Mouse (Mus musculus) mature B cell (primary cell): ENCODE measurements around the gene Daam1.

ENCODE experiments used
- in situ Hi-C: fragments of 300-500 bp; cut with MboI; formaldehyde crosslinking; loops from 2 replicates; pipeline ENCODE4 v1.14.3; 2019

The Daam1 gene

DNA sequence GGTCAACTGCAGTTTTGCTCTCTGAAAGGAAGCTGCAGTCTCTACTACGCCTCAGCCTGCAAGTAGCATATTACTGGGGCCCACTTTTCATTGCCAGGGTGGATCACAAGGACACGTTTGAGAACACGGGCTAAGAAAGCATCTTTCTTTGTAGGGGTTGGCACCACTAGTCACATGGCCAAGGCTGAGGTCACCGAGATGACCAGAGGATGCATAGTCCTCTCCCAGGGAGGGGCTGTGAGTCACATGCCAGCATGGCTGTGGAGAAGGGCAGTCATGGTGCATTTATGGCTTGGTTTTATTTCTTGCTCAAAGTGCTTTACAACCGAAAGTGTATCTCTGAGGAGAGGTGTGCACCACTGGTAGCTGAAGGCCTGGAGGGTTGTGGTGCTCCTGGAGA, 67.4 kb downstream of the Daam1 start:
- in situ Hi-C loops = no loop called here

DNA sequence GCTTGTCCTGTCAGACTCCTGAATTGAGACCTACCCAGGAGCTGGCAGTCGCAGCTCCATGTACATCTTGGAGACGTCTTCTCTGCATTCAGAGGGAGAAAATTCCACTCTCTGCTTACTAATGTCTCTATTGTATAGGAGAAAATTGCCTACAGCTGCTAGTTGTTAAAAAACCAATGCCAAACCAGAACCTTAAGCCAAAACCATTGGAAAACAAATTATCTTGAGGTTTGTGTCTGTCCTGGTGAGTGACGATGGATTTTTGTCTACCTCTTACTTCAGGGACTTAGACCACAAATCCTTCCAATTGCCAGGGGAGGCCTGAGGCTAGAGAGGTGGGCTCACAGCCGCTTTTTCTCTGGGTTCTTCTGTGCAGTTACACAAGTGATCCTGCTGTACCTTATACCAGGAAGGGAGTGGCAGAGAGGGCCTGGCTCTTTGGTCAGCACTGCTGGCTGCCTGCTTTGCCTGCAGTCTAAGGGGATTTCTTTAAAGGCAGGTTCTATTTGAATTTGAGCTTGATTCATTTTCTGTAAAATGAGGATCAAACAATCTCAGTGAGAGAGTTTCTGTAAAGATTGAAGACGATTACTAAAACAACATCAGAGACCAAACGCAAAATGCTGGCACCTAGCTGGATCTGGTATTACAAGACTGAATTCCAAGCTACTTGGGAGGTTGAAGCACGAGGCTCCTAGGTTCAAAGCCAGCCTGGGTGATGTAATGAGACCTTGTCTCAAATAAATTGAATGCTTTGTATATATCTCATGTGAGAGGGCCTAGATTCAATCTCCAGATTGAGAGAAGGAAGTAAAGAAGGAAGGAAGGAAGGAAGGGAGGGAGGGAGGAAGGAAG, 68.0 kb downstream of the Daam1 start:
- in situ Hi-C loops = no loop called here

DNA sequence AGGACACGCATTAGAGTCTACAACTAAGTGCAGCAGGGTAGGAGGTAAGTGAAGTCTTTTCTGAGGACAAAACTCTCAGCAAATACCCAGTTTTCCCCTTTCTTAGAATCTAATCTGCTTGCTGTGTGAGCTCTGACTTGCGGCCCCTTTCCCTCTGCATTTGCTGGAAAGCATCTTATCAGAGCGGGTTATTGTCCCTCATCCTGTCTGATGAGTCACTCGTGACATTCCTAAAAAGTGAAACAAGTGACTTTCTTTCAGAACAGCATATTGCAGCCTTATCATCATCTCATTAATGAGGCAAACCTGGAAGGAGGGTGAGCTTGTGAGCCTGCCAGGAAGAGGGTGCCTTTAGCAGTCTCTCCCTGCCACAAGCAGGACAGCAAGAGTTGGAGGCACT, 68.7 kb downstream of the Daam1 start:
- in situ Hi-C loops = no loop called here

DNA sequence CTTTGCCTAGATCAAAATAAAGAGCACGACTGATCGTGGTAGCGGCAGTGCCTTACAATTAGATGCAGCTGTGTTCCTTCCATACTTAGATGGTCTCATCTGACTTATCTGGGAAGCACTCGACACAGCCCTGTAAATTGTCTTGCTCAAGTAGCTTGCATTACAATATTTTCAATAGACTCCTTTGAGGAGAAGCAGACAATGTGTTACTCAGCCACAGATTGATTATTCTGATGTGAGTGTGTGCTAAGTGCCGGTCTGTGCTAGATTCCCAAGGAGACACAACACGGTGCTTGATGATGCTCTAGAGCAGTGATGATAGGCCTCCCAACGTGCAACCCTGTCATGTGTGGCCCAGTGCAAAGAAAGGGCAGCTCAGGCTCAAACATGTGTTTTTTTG, 70.3 kb downstream of the Daam1 start:
- in situ Hi-C loops = no loop called here

DNA sequence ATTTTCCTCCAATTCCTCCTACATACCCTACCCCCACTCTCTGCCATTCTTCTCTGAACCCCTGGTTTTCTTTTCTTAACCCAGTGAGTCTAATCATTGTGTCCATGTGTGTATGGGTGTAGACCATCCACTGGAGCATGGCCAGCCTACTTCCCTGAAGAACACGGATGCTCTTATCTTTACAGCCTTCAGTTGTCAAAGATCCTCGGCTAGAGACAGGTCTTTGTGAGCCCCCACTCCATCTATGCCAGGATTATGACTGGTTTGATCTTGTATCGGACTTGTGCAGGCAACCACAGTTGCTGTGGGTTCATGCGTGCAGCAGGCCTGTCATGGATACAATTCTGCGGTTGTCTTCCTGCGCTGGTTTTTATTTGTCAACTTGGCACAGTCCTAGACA, 71.0 kb downstream of the Daam1 start:
- in situ Hi-C loops = no loop called here

DNA sequence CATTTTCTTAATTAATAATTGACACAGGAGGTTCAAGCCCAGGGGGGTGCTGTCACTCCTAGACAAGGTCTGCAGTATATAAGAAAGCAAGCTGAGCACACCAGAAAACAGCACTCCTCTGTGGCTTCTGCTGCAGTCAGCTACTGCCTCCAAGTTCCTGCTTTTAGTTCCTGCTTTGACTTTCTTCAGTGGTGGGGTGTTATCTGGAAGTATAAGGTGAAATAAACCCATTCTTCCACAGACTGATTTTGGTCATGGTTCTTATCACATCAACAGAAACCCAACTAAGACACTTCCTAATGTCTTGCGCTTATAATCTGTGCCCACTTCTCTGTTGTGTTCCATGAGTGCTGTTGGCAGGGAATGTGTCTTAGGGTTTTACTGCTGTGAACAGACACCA, 71.4 kb downstream of the Daam1 start:
- in situ Hi-C loops = no loop called here

DNA sequence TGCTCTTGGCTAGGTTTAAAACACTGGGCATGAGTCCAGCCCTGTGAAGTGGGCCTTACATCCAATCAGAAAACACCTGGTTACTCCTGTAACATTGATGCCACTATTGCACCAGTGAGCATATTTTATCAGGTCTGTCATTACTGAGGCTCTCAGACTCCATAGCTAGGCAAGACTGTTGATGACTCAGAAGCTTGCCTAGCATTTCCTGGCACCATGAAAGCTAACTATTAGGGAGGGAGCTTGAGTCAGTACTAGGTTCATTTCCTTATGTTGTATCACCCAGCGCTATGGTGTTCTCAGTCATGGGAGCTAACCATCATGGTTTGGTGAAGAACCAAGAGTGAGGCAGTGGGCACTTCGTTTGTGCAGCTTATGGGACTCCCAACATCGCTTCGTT, 72.3 kb downstream of the Daam1 start:
- in situ Hi-C loops = no loop called here

DNA sequence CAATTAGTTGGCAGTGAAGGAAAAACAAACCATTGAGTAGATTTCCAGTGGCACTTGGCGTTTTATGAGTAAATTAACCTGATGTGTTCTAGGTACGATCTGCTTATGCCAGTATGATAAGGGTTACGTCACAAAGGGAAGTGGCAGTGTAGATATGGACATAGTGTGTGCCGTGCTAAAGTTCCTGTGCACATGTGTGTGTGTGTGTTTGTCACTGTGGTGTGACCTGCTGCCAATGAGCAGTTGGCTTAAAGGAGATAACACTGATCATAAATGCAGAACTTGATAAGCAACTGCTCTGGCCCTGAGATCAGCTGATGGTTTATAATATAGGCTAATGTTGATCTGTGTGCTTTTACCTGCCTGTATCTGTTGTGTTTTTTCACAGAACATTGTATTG, 73.4 kb downstream of the Daam1 start:
- in situ Hi-C loops = no loop called here

DNA sequence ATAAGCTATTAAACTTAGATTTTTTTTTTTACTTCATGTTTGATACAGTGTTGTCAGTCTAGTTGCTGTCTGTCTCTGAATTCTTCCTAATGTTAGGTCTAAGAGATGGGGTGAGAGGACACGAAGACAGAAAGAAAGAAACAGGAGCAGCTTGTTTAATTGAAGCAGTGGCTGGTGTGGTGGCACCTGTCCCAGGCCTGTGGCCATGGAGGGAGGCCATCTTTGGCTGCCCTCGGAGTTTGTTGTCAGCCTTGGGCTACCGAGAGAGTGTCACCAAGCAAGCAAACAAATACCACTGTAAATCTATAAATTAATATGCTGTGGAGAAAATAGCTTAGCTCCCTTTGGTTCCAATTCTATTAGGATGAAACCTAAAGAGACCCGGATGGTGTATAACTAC, 74.0 kb downstream of the Daam1 start:
- in situ Hi-C loops = no loop called here

DNA sequence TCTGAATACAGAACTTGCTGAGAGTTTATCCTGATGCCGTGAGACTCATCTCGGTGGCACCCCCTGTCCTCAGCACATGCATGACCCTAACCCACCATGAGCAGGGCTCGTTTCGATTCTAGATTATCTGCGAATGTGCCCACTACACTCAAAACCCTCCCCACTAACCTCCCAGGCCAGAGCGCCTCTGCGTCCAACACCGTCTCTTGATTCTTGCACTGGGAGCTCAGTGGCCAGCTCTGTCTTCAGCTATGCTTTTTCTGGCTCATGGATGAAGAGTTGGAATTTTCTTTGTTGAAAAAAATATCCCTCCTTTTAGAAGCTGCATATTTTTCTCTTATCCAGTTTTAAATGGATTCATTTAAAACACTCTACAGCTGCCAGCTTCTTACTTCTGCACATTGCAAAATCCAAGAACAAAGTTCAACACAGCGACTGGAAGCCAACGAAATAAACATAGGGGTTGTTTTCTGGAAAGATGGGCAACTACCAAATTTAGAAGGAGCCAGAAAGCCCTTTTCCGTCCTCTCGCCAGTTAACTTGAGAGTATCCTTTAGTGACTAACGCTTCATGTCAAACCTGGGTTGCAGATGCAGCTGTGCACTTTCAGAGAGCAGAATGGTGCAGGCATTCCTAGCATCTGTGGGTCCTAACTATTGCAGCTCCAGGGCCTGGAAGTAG, 74.9 kb downstream of the Daam1 start:
- in situ Hi-C loops = no loop called here

DNA sequence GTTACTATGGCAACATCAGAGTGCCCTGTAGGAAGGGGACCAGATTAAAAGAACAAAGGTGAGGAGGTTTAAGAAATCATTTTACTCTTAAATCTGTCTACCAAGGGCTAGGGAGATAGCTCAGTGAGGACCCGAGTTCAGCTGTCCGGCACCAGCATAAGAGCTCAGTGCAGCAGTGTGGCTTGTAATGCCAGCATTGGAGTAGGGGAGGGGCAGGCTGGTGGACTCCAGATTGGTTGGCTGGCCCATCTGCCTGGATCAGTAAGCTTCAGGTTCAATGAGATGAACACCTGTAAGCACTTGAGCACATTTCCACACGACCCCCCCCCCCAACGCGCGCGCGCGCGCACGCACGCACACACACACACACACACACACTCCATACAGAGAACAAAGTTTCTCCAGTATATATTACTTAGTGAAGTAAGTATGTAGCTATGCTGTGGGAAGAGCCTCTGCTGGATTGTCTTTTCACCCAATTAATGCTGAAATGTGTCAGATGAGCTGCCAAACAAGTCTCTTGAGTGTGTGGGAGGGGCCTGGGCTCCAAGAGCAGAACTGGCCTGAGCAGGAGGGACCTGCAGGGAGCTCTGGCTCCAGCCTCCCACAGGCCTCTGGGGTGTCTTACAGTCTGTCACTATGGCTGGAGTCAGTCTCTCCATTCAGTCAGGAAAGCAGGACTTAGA, 75.8 kb downstream of the Daam1 start:
- in situ Hi-C loops = no loop called here

DNA sequence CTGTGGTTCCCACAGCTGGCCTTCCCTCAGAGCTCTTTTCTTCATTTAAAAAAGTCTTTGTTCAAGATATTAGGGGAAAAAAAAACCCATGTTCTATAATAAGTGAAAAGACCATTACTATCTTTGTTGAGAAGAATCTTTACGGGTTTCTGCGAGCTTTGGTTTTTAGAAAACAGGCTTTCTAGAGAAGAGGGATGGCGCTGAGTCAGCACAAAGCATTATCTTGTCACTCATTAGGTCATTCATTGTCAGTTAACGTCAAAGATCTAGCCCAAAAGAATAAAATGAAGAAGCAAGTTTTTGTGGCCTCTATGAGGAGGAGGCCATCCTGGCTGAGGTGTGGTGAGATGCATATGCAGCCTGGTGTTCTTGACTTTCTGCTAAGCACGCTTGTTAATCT, 78.1 kb downstream of the Daam1 start:
- in situ Hi-C loops = no loop called here

DNA sequence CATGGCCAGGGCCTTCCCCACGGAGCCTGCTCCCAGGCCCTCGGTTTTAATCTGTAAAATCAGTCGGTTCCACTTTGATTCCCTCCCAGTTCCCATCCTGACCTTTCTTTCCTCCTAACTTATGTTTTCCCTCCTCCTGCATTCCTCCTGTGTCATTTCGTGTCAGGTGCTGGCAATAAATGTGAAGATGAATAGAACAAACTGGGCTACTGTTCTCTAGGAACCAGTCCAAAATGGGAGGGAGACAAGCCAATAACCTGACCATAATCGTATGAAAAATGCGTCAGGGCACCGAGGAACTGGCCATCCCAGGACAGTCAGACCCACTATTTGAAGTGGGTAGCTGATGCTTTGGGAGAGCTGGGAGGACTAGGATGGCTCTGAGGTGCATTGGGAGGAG, 79.4 kb downstream of the Daam1 start:
- in situ Hi-C loops = no loop called here

DNA sequence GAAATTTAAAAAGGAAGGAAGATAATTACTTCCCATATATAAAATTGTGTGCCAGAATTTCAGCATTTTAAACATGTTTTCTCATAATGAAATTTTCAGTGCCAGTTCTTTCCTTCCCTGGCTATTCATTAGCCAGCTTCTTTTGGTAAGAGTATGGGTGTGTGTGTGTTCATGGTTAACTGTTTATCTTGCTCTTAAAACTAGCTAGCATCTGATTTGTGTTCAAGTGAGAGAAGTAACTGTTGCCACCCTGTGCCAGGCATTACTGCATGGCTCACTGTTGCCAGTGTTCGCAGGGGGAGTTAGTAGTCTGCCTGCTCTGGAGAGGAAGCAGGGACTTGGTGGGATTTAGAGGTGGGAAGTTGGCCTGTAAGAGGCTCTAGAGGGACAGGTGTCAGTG, 81.4 kb downstream of the Daam1 start:
- in situ Hi-C loops = no loop called here

DNA sequence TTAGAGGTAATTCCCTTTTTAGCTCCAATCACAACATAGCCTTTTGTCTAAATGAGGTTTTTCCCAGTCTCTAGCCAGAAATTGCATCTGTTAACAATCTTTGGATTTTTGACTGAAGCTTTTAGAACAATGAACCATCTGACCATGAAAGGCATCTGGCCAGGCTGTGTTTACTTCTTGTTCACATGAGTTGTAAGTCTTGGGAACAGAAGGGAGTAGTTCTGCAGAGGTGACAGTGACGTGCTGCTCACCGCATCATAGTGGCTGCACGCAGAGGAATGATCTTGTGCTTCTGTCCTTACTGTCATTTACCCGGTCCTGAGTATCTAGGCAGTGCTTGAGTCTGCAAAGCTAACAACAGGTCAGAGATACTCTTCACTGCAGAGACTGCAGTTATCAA, 88.3 kb downstream of the Daam1 start:
- in situ Hi-C loops = no loop called here

DNA sequence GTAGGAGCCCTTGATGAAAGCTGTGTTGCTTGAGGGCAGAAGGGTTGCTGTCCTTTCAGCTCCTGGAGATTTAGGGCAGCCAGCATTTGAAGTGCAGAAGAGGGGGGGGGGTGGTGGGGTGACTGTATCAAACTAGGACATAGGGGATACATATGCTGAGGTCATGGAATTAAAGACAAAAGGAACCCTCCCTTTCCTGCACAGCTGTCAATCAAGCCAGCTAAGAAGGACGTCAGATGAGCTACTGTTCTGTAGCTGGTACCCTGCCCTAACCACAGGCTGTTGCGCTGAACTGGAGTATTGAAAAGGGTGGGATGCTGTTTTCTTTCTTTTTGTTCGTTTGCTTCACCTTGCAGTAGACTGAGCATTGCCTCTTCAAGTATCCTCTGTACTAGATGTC, 89.1 kb downstream of the Daam1 start:
- in situ Hi-C loops = no loop called here

DNA sequence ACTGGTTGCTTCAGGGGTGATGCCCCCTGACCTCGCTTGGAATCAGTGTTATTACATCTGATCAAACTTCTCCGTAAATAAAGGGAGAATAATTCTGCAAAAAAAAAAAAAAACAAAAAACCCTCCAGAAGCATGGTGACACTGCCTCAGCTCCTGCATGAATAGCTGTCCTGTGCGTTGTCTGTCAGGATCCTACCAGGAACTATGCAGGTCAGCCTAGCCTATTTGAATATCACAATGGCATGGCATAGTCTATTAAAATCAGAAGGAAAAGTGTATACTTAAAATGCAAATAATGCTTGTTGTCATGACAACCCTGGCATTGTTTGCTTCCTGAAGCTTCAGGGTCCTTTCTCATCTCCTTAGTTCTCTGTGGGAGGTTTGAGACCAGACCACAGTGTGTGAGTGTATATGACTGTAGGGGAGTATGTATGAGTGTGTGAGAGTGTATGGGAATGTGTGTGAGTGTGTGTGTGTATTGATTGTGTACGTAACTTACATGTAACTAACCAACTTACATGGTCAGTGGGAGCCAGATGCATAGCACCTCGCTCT, 92.0 kb downstream of the Daam1 start:
- in situ Hi-C loops = no loop called here

DNA sequence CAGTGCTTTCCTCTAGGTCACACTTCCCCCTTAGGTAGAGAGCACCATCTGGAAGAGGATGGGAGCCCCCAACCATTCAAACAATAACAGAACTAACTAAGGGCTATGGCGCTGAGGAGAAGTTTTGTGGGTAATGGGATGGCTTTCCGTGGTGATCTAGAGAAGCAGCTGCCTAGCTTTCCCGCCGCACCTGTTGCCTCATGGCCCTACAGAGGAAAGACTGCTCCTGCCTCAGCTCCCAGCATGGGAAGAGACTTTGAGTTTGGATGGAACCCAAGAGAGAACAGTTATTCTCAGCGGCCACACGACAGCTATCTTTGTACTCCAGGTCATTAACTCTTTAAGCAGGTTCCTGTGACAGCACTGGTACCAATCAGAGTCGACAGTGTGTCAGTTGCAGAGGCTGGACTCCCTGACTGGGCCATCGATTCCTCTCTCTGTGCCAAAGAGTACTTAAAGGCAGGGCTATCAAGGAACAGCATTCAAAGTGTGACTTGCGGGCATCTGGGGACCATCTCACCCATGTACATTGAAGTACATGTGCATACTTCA, 94.2 kb downstream of the Daam1 start:
- in situ Hi-C loops = no loop called here

DNA sequence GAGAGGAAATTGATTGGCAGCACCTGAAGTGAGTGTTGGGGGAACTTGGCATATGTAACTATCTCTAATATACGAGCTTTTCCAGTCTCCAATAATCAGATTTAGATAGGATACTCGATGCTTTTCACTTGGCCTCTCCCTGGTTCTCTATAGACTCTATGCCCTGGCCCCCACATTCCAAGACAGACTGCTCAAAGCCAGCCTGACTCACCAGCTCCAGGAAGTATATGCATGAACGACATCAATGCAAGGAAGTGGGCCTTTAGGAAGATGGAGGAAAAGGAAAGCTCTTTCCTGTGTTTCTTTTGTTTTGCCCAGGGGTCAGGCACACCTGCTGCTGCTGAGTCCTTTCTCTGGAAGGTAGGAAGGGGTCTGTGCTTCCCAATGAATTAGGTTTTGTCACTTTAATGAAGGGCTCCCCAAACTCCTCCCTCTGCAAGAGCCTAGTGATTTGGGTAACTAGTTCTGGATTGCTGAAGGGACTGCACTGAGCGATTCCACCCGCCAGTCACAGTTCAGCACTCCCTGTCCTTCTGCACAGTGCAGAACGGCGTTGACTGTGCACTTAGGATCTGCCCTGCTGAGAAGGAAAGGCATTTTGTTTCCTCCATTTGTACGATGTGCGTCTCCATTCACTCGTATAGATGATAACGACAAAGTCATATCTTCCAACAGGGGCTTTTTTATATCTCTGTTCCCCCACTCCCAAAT, 95.3 kb downstream of the Daam1 start:
- in situ Hi-C loops = no loop called here

DNA sequence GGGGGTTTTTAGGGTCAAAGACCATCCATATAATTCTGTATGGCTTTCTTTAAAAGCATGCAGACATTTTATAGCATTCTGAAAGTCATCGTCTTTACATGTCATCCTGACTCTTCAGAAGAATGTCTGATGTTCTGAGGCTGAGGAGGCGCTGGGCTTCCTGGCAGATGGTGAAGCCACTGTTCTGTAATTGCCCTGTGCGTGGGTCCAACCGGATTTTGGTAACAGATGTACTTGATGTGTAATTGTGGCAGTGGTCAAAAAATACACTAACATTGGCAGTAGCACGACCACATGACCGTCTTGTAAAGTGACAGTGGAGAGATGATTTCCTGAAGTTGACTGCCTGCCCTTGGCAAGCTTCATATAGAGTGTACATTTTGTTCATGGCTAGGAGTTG, 97.2 kb downstream of the Daam1 start:
- in situ Hi-C loops = no loop called here

DNA sequence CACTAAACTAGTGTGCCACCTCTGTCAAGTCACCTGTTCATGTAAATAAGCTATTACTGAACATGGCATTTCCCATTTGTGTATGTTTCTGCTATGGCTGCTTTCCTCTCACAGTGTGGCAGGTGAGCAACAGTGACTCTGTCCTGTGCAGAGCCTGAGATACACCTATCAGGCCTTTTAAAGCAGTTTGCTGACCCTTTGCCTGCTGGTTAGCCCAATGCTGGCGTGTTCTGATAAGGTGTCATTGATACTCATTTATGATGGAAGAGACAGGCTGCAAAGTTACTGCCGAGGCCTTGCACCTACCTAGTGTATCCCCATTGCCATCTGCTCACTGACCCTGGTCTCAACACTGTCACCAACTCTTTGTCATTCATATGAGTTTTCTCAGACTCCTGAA, 99.0 kb downstream of the Daam1 start:
- in situ Hi-C loops = no loop called here
